ENCODE assay signal across 20 mouse cellular contexts in genomic region chr9:59991407-59991806, GRCm38 (mm10). TPM values are rescaled to one million over a fixed set of nuclear protein-coding genes. Genes with fewer than 3 reads are reported as not detected.
"Had no signal": no experiment of that assay in that cellular context is flagged by ENCODE, and none has a peak within 500 bp of the region (broad histone marks: within the 10 kb centered on the region; RNA-seq: fewer than 3 reads in every experiment).

No protein-coding gene starts in this region.

- H3K27me3 ChIP-seq: limb, embryonic 12.5 days; liver, embryonic 12.5 days; midbrain, embryonic 15.5 days; neural tube, embryonic 12.5 days had no signal

- H3K4me3 ChIP-seq: limb, embryonic 12.5 days; liver, embryonic 12.5 days; megakaryocyte, embryonic 14.5 days; midbrain, embryonic 15.5 days; neural tube, embryonic 12.5 days had no signal

- H3K36me3 ChIP-seq: liver, embryonic 12.5 days; midbrain, embryonic 15.5 days; neural tube, embryonic 12.5 days had no signal

- H3K27ac ChIP-seq: limb, embryonic 12.5 days; liver, embryonic 12.5 days; macrophage; midbrain, embryonic 15.5 days; neural tube, embryonic 12.5 days had no signal

- DNase-seq: kidney, postnatal 10 days; layer of hippocampus, postnatal 36 days; lung, embryonic 14.5 days; lung, postnatal 10 days; spleen, adult 18-20 months; thymus, adult 18-20 months; thymus, postnatal 14 days had no signal

- H3K4me1 ChIP-seq: limb, embryonic 12.5 days; liver, embryonic 12.5 days; megakaryocyte, embryonic 14.5 days; midbrain, embryonic 15.5 days; neural tube, embryonic 12.5 days had no signal

- H3K9ac ChIP-seq: limb, embryonic 12.5 days; liver, embryonic 12.5 days; lung, embryonic 14.5 days; midbrain, embryonic 15.5 days; neural tube, embryonic 12.5 days had no signal

- H3K9me3 ChIP-seq: limb, embryonic 12.5 days; liver, embryonic 12.5 days; megakaryocyte, embryonic 14.5 days; midbrain, embryonic 15.5 days; neural tube, embryonic 12.5 days had no signal

- ATAC-seq: intestine, postnatal 0 days; liver, embryonic 12.5 days; midbrain, embryonic 15.5 days had no signal

- H3K4me2 ChIP-seq: limb, embryonic 12.5 days; liver, embryonic 12.5 days; lung, embryonic 14.5 days; midbrain, embryonic 11.5 days; midbrain, embryonic 15.5 days; neural tube, embryonic 12.5 days had no signal

RNA-seq across cellular contexts. Expression of gene Nr2e3, which starts 30.9 kb away (rescaled TPM):
- total RNA-seq: layer of hippocampus, postnatal 36 days; left cerebral cortex, adult 8-10 months; left cerebral cortex, postnatal 25 days; monocyte, adult 5-6 weeks; neutrophil, adult 5-6 weeks had no signal
- polyA plus RNA-seq: liver, embryonic 12.5 days; lung, embryonic 14.5 days; macrophage; midbrain, embryonic 11.5 days; midbrain, embryonic 15.5 days; stomach, embryonic 14.5 days had no signal
